Mouse (Mus musculus) ovary, adult 18-20 months (tissue): Measurements from ENCODE around the gene Fgfr2.

Experiments
- DNase-seq: peaks from one replicate; pipeline ENCODE4 v3.0.0; 2022; ENCODE audit warnings: low spot score, mixed read lengths

Fgfr2 gene

GRCm38 (mm10) chr7:130117466-130118123, 3005.6 kb downstream of the Fgfr2 start:
- DNase-seq: no peak

GRCm38 (mm10) chr7:130114436-130114835, 3008.7 kb downstream of the Fgfr2 start:
- peak; percentile 61 for DNase-seq
